Mouse (Mus musculus) small intestine, adult 2 months (tissue): ENCODE measurements around the gene Eif1. TPM values are rescaled to one million over a fixed set of nuclear protein-coding genes. Genes with fewer than 3 reads are reported as not detected.
"Not testable (repeated sequence)": the region's sequence is repeated elsewhere in the genome, so short reads cannot be mapped to it uniquely, and the experiment has no call there.

ENCODE experiments used
- H3K27ac ChIP-seq: fragments of 200-500 bp; 2 replicates; pipeline ENCODE4 v1.5.1; 2012; ENCODE audit warnings: low read depth, low read length, control low read depth, inconsistent platforms; ENCODE audit not compliant: insufficient read depth
- H3K27me3 ChIP-seq: fragments of 200-500 bp; 2 replicates; pipeline ENCODE4 v1.6.1; 2012; ENCODE audit warnings: mild to moderate bottlenecking, moderate library complexity, low read length, inconsistent platforms; ENCODE audit not compliant: control insufficient read depth, insufficient read depth
- H3K36me3 ChIP-seq: fragments of 200-500 bp; 2 replicates; pipeline ENCODE4 v1.6.1; 2012; ENCODE audit warnings: mild to moderate bottlenecking, low read length, control low read depth, inconsistent platforms; ENCODE audit not compliant: control insufficient read depth, insufficient read depth
- H3K4me1 ChIP-seq: fragments of 200-500 bp; 2 replicates; pipeline ENCODE4 v1.6.1; 2012; ENCODE audit warnings: low read length, inconsistent platforms, mixed read lengths; ENCODE audit not compliant: control insufficient read depth, insufficient read depth, insufficient read length
- H3K4me3 ChIP-seq: fragments of 200-500 bp; 2 replicates; pipeline ENCODE4 v1.5.1; 2012; ENCODE audit warnings: low read depth, mild to moderate bottlenecking, control low read depth, inconsistent platforms, low read length, moderate library complexity
- CTCF ChIP-seq: fragments of 200-500 bp; IDR thresholded peaks from 2 replicates; pipeline ENCODE4 v1.5.1; 2012; ENCODE audit warnings: low read depth, mild to moderate bottlenecking, control low read depth, inconsistent platforms, low read length, moderate library complexity, mixed read lengths; ENCODE audit not compliant: insufficient replicate concordance, insufficient read length; ENCODE audit errors: extremely low read depth
- POLR2A ChIP-seq: fragments of 200-500 bp; IDR thresholded peaks from 2 replicates; pipeline ENCODE4 v1.6.1; 2012; ENCODE audit warnings: low read depth, mild to moderate bottlenecking, control low read depth, inconsistent platforms, low read length, moderate library complexity
- WGBS: fragments of 180-500 bp; shearing (Covaris S2); methylation state at CpG from one replicate; pipeline ENCODE4 v1.1.7; 2018; 5-methylcytosine and 5-hydroxymethylcytosine counted together
- polyA plus RNA-seq: library from polyadenylated mRNA; depleted of rRNA; stranded (reverse); fragments of >200 nt; gene quantifications from 2 replicates; pipeline ENCODE4 v1.2.3, GENCODE M21; 2012

Gene Eif1
- polyA plus RNA-seq, 1 experiment = 102 TPM

- peaks cover 6% of the 10 kb centered on the region for H3K4me1 ChIP-seq
- 4% methylated on average over 10 of the region's 10 CpGs for WGBS
- TF ChIP-seq CTCF = peak; percentile 100
- no peak for TF ChIP-seq POLR2A
- no peak overlapping the region for H3K27ac ChIP-seq
- no peaks in the 10 kb centered on the region for H3K36me3 ChIP-seq
- no peak overlapping the region for H3K4me3 ChIP-seq
- H3K27me3 ChIP-seq = no peaks in the 10 kb centered on the region
Measured at GRCm38 (mm10) chr11:100295308-100295707, 24.4 kb upstream of the Eif1 start.

- peak; percentile 68; the same call in 1 of the 2 replicates for TF ChIP-seq CTCF
- TF ChIP-seq POLR2A = no peak
- no peak overlapping the region for H3K4me3 ChIP-seq
- 29% methylated on average over 5 of the region's 5 CpGs for WGBS
Measured at GRCm38 (mm10) chr11:100297801-100298200, 21.9 kb upstream of the Eif1 start.

GRCm38 (mm10) chr11:100298274-100299036, 21.2 kb upstream of the Eif1 start:
- TF ChIP-seq CTCF = peak; percentile 91
- TF ChIP-seq POLR2A = no peak
- Histone ChIP-seq H3K27ac (no peak overlapping the region), H3K4me1 (peaks cover 5% of the 10 kb centered on the region), H3K27me3 (no peaks in the 10 kb centered on the region; the same call in 1 of the 2 replicates), H3K4me3 (0 out of 2 replicates have a peak overlapping the region, but pooled peaks have one; percentile 6), H3K36me3 (no peaks in the 10 kb centered on the region)
- WGBS = 17% methylated on average over 18 of the region's 18 CpGs

More at GRCm38 (mm10) chr11:100297801-100298200, 21.9 kb upstream of the Eif1 start:
- Histone ChIP-seq H3K4me1 (peaks cover 5% of the 10 kb centered on the region), H3K27me3 (no peaks in the 10 kb centered on the region), H3K36me3 (no peaks in the 10 kb centered on the region), H3K27ac (no peak overlapping the region)

- 7% methylated on average over 5 of the region's 5 CpGs for whole genome bisulfite sequencing
- peaks cover 3% of the 10 kb centered on the region; the same call in 1 of the 2 replicates for H3K4me1 ChIP-seq
- TF ChIP-seq CTCF (peak; percentile 92; the same call in 1 of the 2 replicates), POLR2A (no peak)
Measured at GRCm38 (mm10) chr11:100300293-100300692, 19.4 kb upstream of the Eif1 start.

GRCm38 (mm10) chr11:100301292-100301691, 18.4 kb upstream of the Eif1 start:
- TF ChIP-seq POLR2A = no peak
- no peak for TF ChIP-seq CTCF
- Histone ChIP-seq H3K27ac (no peak overlapping the region), H3K4me3 (no peak overlapping the region), H3K4me1 (peaks cover 3% of the 10 kb centered on the region; the same call in 1 of the 2 replicates), H3K36me3 (no peaks in the 10 kb centered on the region), H3K27me3 (no peaks in the 10 kb centered on the region; the same call in 1 of the 2 replicates)
- 61% methylated on average over 5 of the region's 5 CpGs for WGBS

More at GRCm38 (mm10) chr11:100300293-100300692, 19.4 kb upstream of the Eif1 start:
- Histone ChIP-seq H3K27ac (no peak overlapping the region), H3K27me3 (no peaks in the 10 kb centered on the region; the same call in 1 of the 2 replicates), H3K36me3 (no peaks in the 10 kb centered on the region), H3K4me3 (no peak overlapping the region)

- no peak overlapping the region for H3K4me3 ChIP-seq
- TF ChIP-seq CTCF = no peak
- no peak for TF ChIP-seq POLR2A
- no peaks in the 10 kb centered on the region for H3K36me3 ChIP-seq
- H3K27ac ChIP-seq = no peak overlapping the region
- H3K27me3 ChIP-seq = no peaks in the 10 kb centered on the region; the same call in 1 of the 2 replicates
- H3K4me1 ChIP-seq = no peaks in the 10 kb centered on the region
- 76% methylated on average over 5 of the region's 5 CpGs for WGBS
Measured at GRCm38 (mm10) chr11:100307900-100308299, 11.8 kb upstream of the Eif1 start.

GRCm38 (mm10) chr11:100308672-100309071, 11.0 kb upstream of the Eif1 start:
- H3K4me3 ChIP-seq, H3K36me3 ChIP-seq, H3K4me1 ChIP-seq, H3K27ac ChIP-seq, H3K27me3 ChIP-seq: not testable (repeated sequence)
- WGBS = 81% methylated on average over 5 of the region's 6 CpGs
